Mouse (Mus musculus) myocyte (in vitro differentiated cells): ENCODE results near the gene Napa.

Experiments
- E2F4 ChIP-seq: IDR thresholded peaks from one replicate; pipeline ENCODE4 v1.6.1; 2011; ENCODE audit warnings: mild to moderate bottlenecking, control low read depth, moderate library complexity; ENCODE audit not compliant: insufficient read depth
- MYOG ChIP-seq, 3 experiments: IDR thresholded peaks; one replicate each; pipeline ENCODE4 v1.6.1; 2011; ENCODE audit warnings: control low read depth in 2 of 3, low read depth in 2 of 3, mild to moderate bottlenecking in 2 of 3; ENCODE audit not compliant: insufficient read length in 2 of 3, control insufficient read depth in 1 of 3, insufficient read depth in 1 of 3
- POLR2A ChIP-seq: IDR thresholded peaks from one replicate; pipeline ENCODE4 v1.6.1; 2011; ENCODE audit warnings: low read depth, mild to moderate bottlenecking, control low read depth, moderate library complexity; ENCODE audit not compliant: insufficient read length
- TCF12 ChIP-seq: IDR thresholded peaks from one replicate; pipeline ENCODE4 v1.6.1; 2011; ENCODE audit warnings: mild to moderate bottlenecking, control low read depth; ENCODE audit not compliant: poor library complexity, insufficient read depth, severe bottlenecking
- USF1 ChIP-seq: IDR thresholded peaks from one replicate; pipeline ENCODE4 v1.6.1; 2011; ENCODE audit warnings: low read depth, mild to moderate bottlenecking, control low read depth, moderate library complexity

DNA sequence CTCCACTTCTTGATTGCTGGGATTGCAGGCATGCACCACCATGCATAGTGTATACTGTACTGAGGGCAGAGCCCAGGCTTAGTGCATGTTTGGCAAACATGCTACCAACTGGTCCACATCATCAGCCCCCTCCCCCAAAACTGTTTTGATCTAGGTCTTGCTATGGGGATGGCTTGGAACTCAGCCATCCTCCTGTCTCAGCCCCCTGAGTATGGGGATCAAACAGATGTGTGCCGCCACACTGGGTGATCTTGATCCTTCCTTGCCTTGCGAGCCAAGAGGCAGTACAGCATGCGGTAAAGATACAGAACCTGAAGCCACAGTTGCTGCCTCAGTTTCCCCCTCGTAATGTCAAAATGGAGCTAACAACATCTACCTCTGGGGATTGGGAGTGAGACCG is 30.6 kb downstream of the Napa start:
- TF ChIP-seq POLR2A: no peak
- TF ChIP-seq USF1: no peak
- TF ChIP-seq TCF12: no peak
- no peak for TF ChIP-seq MYOG (IDR thresholded peaks at IDR 0.05; ENCODE audit: control insufficient read depth in 1 of 3, insufficient read depth in 1 of 3, insufficient read length in 2 of 3, low read depth in 2 of 3)
- no peak for TF ChIP-seq E2F4
